Mouse (Mus musculus) liver, embryonic 18 days (tissue): Measurements from ENCODE around the gene Ing1. TPM values are rescaled to one million over a fixed set of nuclear protein-coding genes. Genes with fewer than 3 reads are reported as not detected.

Experiments used
- polyA plus RNA-seq: library from polyadenylated mRNA; depleted of rRNA; stranded (reverse); fragments of >200 nt; gene quantifications from 2 replicates; pipeline ENCODE4 v1.2.3, GENCODE M21; 2012; rRNA removed

Ing1 gene
- polyA plus RNA-seq = 13.2 and 14.4 TPM in 2 replicates

GRCm38 (mm10) chr8:11554799-11555719 lies at the start of gene Ing1:
Gene Ing1 (plus strand): TSS chr8:11555571.

GRCm38 (mm10) chr8:11550281-11550948 lies 5.0 kb upstream of the Ing1 start, which contains the start of gene Cars2:
Gene Cars2 (minus strand): TSS chr8:11550783.

Other genes starting within 250 kb of the Ing1 start
- gene Col4a2, start 242.8 kb upstream of the Ing1 start, polyA plus RNA-seq = 8.4 and 9.9 TPM in 2 replicates
- gene Col4a1, start 242.7 kb upstream of the Ing1 start, polyA plus RNA-seq = 33.4 and 38.4 TPM in 2 replicates
- gene Rab20, start 76.9 kb upstream of the Ing1 start, polyA plus RNA-seq = 9.5 and 9.6 TPM in 2 replicates
- gene Naxd, start 58.1 kb upstream of the Ing1 start, polyA plus RNA-seq = 44.7 and 48.6 TPM in 2 replicates
- 14.3 and 18.2 TPM in 2 replicates for gene Cars2, start 4.8 kb upstream of the Ing1 start, polyA plus RNA-seq
- gene Ankrd10, start 80.2 kb downstream of the Ing1 start, polyA plus RNA-seq = 27.2 and 30.4 TPM in 2 replicates
- gene 1700016D06Rik, start 145.5 kb downstream of the Ing1 start, polyA plus RNA-seq = not detected in 2 replicates
- 8.5 and 10.3 TPM in 2 replicates for gene Arhgef7, start 172.2 kb downstream of the Ing1 start, polyA plus RNA-seq